ENCODE assay signal across 33 mouse cellular contexts in genomic region chr9:43483906-43484305, GRCm38 (mm10).
A peak's percentile ranks its signal among the peaks of the same experiment; 100 is the strongest.
DNase-seq lines count a peak whose midpoint lies in the region; ATAC-seq and TF ChIP-seq lines count a peak whose summit lies in the region.
"Had no signal": no experiment of that assay in that cellular context is flagged by ENCODE, and none has a peak within 500 bp of the region (broad histone marks: within the 10 kb centered on the region; RNA-seq: fewer than 3 reads in every experiment).

No protein-coding gene starts in this region.

- no peak overlapping the region for H3K27ac ChIP-seq in intestine, postnatal 0 days (ENCODE audit: low read depth, low read length)
- H3K27ac ChIP-seq in intestine, embryonic 16.5 days (ENCODE audit: low read length): no peak overlapping the region
- H3K27ac ChIP-seq in lung, embryonic 14.5 days (ENCODE audit: low read depth): no peak overlapping the region
- no peak overlapping the region for H3K27ac ChIP-seq in stomach, postnatal 0 days (replicated peaks)
- no peak overlapping the region for H3K27ac ChIP-seq in kidney, embryonic 15.5 days
- H3K27ac ChIP-seq: heart, adult 2 months; hindbrain, embryonic 14.5 days; kidney, postnatal 0 days; limb, embryonic 12.5 days; liver, embryonic 12.5 days; neural tube, embryonic 15.5 days; stomach, embryonic 15.5 days had no signal

- H3K36me3 ChIP-seq in intestine, postnatal 0 days (ENCODE audit: control insufficient read depth, insufficient read depth): no peaks in the 10 kb centered on the region
- H3K36me3 ChIP-seq in intestine, embryonic 16.5 days (ENCODE audit: control insufficient read depth, insufficient read depth, low read length): no peaks in the 10 kb centered on the region
- no peaks in the 10 kb centered on the region for H3K36me3 ChIP-seq in lung, embryonic 14.5 days (ENCODE audit: insufficient read depth)
- H3K36me3 ChIP-seq in stomach, postnatal 0 days (ENCODE audit: control insufficient read depth, insufficient read depth, low read length): no peaks in the 10 kb centered on the region
- H3K36me3 ChIP-seq in kidney, embryonic 15.5 days: no peaks in the 10 kb centered on the region
- H3K36me3 ChIP-seq: heart, embryonic 12.5 days; limb, embryonic 12.5 days; liver, embryonic 12.5 days; neural tube, embryonic 15.5 days; stomach, embryonic 15.5 days had no signal

- H3K4me3 ChIP-seq in intestine, postnatal 0 days (ENCODE audit: low read depth, low read length): no peak overlapping the region
- no peak overlapping the region for H3K4me3 ChIP-seq in intestine, embryonic 16.5 days (ENCODE audit: low read length)
- H3K4me3 ChIP-seq in lung, embryonic 14.5 days (ENCODE audit: low read depth, low read length): no peak overlapping the region
- no peak overlapping the region for H3K4me3 ChIP-seq in stomach, postnatal 0 days (ENCODE audit: low read depth, low read length)
- no peak overlapping the region for H3K4me3 ChIP-seq in kidney, embryonic 15.5 days (replicated peaks)
- H3K4me3 ChIP-seq: heart, adult 2 months; heart, embryonic 12.5 days; limb, embryonic 12.5 days; liver, embryonic 12.5 days; megakaryocyte, embryonic 14.5 days; neural tube, embryonic 15.5 days; stomach, embryonic 15.5 days had no signal

- DNase-seq in lung, embryonic 14.5 days: no peak
- DNase-seq in lung, postnatal 36 days: no peak
- peak; percentile 15 for DNase-seq in ES-CJ7 (ENCODE audit: low read depth, low spot score)
- no peak for DNase-seq in stomach, postnatal 0 days (ENCODE audit: low spot score)
- DNase-seq: adrenal gland, postnatal 14 days; cerebellum, adult 11 months; cerebellum, adult 9-10 months; cerebellum, postnatal 36 days; heart, adult 2 months; heart, postnatal 4 days; kidney, adult 2 months; kidney, postnatal 4 days; lung, adult 2 months; lung, postnatal 4 days; midbrain, embryonic 14.5 days; retina, postnatal 1 day; right cerebral cortex, postnatal 14 days; thymus, adult 2 months; thymus, postnatal 4 days had no signal

- no peak overlapping the region for H3K4me2 ChIP-seq in intestine, postnatal 0 days (replicated peaks; ENCODE audit: low read depth)
- no peak overlapping the region for H3K4me2 ChIP-seq in intestine, embryonic 16.5 days (ENCODE audit: low read depth, low read length)
- no peak overlapping the region for H3K4me2 ChIP-seq in lung, embryonic 14.5 days
- H3K4me2 ChIP-seq in stomach, postnatal 0 days (replicated peaks; ENCODE audit: low read depth): no peak overlapping the region
- H3K4me2 ChIP-seq in kidney, embryonic 15.5 days: no peak overlapping the region
- H3K4me2 ChIP-seq: heart, embryonic 12.5 days; hindbrain, embryonic 14.5 days; limb, embryonic 12.5 days; liver, embryonic 12.5 days; neural tube, embryonic 15.5 days; stomach, embryonic 15.5 days had no signal

- TF ChIP-seq CTCF in intestine, postnatal 0 days (IDR thresholded peaks at IDR 0.05; ENCODE audit: low read depth): 0 out of 2 replicates have a peak, but pooled peaks have one; percentile 7
- peak; percentile 24; the same call in 1 of the 2 replicates for TF ChIP-seq CTCF in lung, embryonic 14.5 days (IDR thresholded peaks at IDR 0.05; ENCODE audit: low read depth)
- TF ChIP-seq CTCF in stomach, postnatal 0 days (IDR thresholded peaks at IDR 0.05; ENCODE audit: low read depth): peak; percentile 16; the same call in 1 of the 2 replicates

- no peaks in the 10 kb centered on the region for H3K4me1 ChIP-seq in intestine, postnatal 0 days (replicated peaks; ENCODE audit: control insufficient read depth, insufficient read depth, low read length)
- peaks cover 3% of the 10 kb centered on the region; the same call in 1 of the 2 replicates for H3K4me1 ChIP-seq in intestine, embryonic 16.5 days (ENCODE audit: control insufficient read depth, insufficient read depth, low read length)
- no peaks in the 10 kb centered on the region for H3K4me1 ChIP-seq in lung, embryonic 14.5 days (ENCODE audit: insufficient read depth)
- H3K4me1 ChIP-seq in stomach, postnatal 0 days (replicated peaks; ENCODE audit: control insufficient read depth, insufficient read depth): no peaks in the 10 kb centered on the region
- H3K4me1 ChIP-seq in kidney, embryonic 15.5 days: peaks cover 17% of the 10 kb centered on the region
- H3K4me1 ChIP-seq: heart, embryonic 12.5 days; limb, embryonic 12.5 days; liver, embryonic 12.5 days; megakaryocyte, embryonic 14.5 days; stomach, embryonic 15.5 days had no signal

- H3K27me3 ChIP-seq in intestine, postnatal 0 days (replicated peaks; ENCODE audit: control insufficient read depth, insufficient read depth, low read length): no peaks in the 10 kb centered on the region
- no peaks in the 10 kb centered on the region for H3K27me3 ChIP-seq in intestine, embryonic 16.5 days (replicated peaks; ENCODE audit: control insufficient read depth, insufficient read depth, low read length)
- no peaks in the 10 kb centered on the region for H3K27me3 ChIP-seq in lung, embryonic 14.5 days (ENCODE audit: insufficient read depth, low read length)
- no peaks in the 10 kb centered on the region for H3K27me3 ChIP-seq in stomach, postnatal 0 days (ENCODE audit: control insufficient read depth, insufficient read depth, low read length)
- H3K27me3 ChIP-seq in kidney, embryonic 15.5 days: peaks cover 4% of the 10 kb centered on the region; the same call in 1 of the 2 replicates
- H3K27me3 ChIP-seq: liver, embryonic 12.5 days; neural tube, embryonic 15.5 days; stomach, embryonic 15.5 days had no signal

- no peaks in the 10 kb centered on the region for H3K9me3 ChIP-seq in intestine, postnatal 0 days (ENCODE audit: control insufficient read depth)
- H3K9me3 ChIP-seq in intestine, embryonic 16.5 days (ENCODE audit: control insufficient read depth, low read length): no peaks in the 10 kb centered on the region
- H3K9me3 ChIP-seq in lung, embryonic 14.5 days (ENCODE audit: low read depth, low read length): no peaks in the 10 kb centered on the region
- H3K9me3 ChIP-seq in stomach, postnatal 0 days (ENCODE audit: control insufficient read depth, low read length): no peaks in the 10 kb centered on the region
- no peaks in the 10 kb centered on the region for H3K9me3 ChIP-seq in kidney, embryonic 15.5 days (replicated peaks)
- H3K9me3 ChIP-seq: heart, embryonic 12.5 days; limb, embryonic 12.5 days; neural tube, embryonic 15.5 days; stomach, embryonic 15.5 days had no signal

- no peak for TF ChIP-seq EP300 in stomach, postnatal 0 days (optimal IDR thresholded peaks at IDR 0.05)

- H3K9ac ChIP-seq in intestine, postnatal 0 days (ENCODE audit: low read depth, low read length): no peak overlapping the region
- H3K9ac ChIP-seq in intestine, embryonic 16.5 days (ENCODE audit: low read depth, low read length): no peak overlapping the region
- no peak overlapping the region for H3K9ac ChIP-seq in lung, embryonic 14.5 days
- no peak overlapping the region for H3K9ac ChIP-seq in stomach, postnatal 0 days (ENCODE audit: low read length)
- no peak overlapping the region for H3K9ac ChIP-seq in kidney, embryonic 15.5 days
- H3K9ac ChIP-seq: heart, embryonic 12.5 days; hindbrain, embryonic 14.5 days; limb, embryonic 12.5 days; liver, embryonic 12.5 days; neural tube, embryonic 15.5 days; stomach, embryonic 15.5 days had no signal

- ATAC-seq in intestine, postnatal 0 days: no peak
- no peak for ATAC-seq in intestine, embryonic 16.5 days
- no peak for ATAC-seq in lung, embryonic 14.5 days (ENCODE audit: insufficient read depth)
- ATAC-seq in stomach, postnatal 0 days (ENCODE audit: low FRiP score, low TSS enrichment): no peak
- ATAC-seq in kidney, embryonic 15.5 days (replicated peaks; ENCODE audit: low FRiP score): no peak
- ATAC-seq: CD4-positive, CD25-positive, alpha-beta regulatory T cell, adult 4 months; forebrain, embryonic 14.5 days; inflammation-experienced regulatory T-cells, adult 6 months; liver, embryonic 12.5 days had no signal

- WGBS in intestine, postnatal 0 days: 90% methylated on average over 2 of the region's 2 CpGs
- 85% methylated on average over 2 of the region's 2 CpGs for WGBS in intestine, embryonic 16.5 days
- 81% methylated on average over 2 of the region's 2 CpGs for WGBS in lung, embryonic 14.5 days
- WGBS in stomach, postnatal 0 days: 82% methylated on average over 2 of the region's 2 CpGs
- WGBS in kidney, embryonic 15.5 days: 81% methylated on average over 2 of the region's 2 CpGs
